Mouse (Mus musculus) small intestine, adult 10 weeks (tissue): ENCODE data around the gene P2ry12. TPM values are rescaled to one million over a fixed set of nuclear protein-coding genes. Genes with fewer than 3 reads are reported as not detected.

Source experiments
- polyA plus RNA-seq: library from polyadenylated mRNA; stranded (reverse); fragments of 350-450 nt; fragmentation: Illumina TruSeq; extraction: RNeasy Lipid Tissue Mini Kit (QIAGEN cat#74804); gene quantifications from one replicate; pipeline ENCODE4 v1.2.3, GENCODE M21; 2014; ENCODE audit warnings: low replicate concordance

P2ry12 gene
- 8.1 TPM for polyA plus RNA-seq

GRCm38 (mm10) chr3:59262704-59263103 lies at the start of gene P2ry12:
TSS of gene P2ry12 (minus strand) at chr3:59262871.

DNA sequence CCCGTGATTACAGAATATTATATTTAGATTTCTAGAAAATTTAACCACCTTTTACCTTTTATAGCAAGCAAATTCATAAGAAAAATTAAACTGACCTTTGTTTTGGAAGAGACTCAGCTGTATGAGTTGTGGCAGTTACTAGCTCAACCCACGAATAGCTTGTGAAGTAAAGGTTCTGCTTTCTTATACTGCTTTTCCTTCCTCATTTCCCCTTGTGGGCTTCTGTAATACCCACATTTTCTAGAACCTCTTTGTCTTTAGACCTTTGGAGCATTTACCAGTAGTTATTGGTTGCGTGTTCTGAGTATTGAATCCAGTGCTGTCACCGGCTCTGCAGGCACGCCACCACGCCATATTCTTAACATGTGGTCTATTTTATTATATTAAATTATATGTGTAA lies 51.9 kb downstream of the P2ry12 start, which contains the start of gene P2ry13:
P2ry13 (minus strand) TSS at position 156 of the 400 bp plus-strand sequence.

DNA sequence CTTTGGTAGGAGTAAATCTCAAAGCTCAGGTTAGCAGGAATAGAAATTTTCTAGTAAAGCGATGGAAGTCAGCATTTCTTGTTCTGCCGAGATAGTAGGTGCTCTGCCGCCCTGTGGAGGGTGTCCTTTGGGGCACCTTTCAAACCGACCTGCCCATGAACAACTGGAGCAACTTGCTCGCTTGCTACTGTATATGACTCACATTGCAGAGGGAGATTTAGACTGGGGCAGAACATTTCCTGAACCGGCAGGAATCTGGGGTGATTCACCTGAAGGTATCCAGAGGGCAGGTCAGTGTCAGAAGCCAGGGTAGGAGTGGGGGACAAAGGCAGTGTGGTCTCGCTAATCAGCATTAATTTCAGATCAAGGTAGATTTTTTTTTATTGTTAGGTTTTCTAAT lies 67.7 kb downstream of the P2ry12 start, which contains the start of gene Gpr87:
Gpr87 (minus strand) TSS at position 167 of the 400 bp plus-strand sequence.

Other genes starting within 250 kb of the P2ry12 start
- 10.6 TPM for gene Gpr171, start 161.1 kb downstream of the P2ry12 start, polyA plus RNA-seq
- 32.6 TPM for gene P2ry14, start 109.3 kb downstream of the P2ry12 start, polyA plus RNA-seq
- not detected for gene Gpr87, start 67.8 kb downstream of the P2ry12 start, polyA plus RNA-seq
- 10.0 TPM for gene P2ry13, start 52.0 kb downstream of the P2ry12 start, polyA plus RNA-seq
- 3.3 TPM for gene Igsf10, start 81.5 kb upstream of the P2ry12 start, polyA plus RNA-seq